ENCODE assay signal across 15 mouse cellular contexts in genomic region chr5:101937909-101938596, GRCm38 (mm10).
DNase-seq lines count a peak whose midpoint lies in the region; ATAC-seq and TF ChIP-seq lines count a peak whose summit lies in the region.
"Had no signal": no experiment of that assay in that cellular context is flagged by ENCODE, and none has a peak within 500 bp of the region (broad histone marks: within the 10 kb centered on the region; RNA-seq: fewer than 3 reads in every experiment).

No protein-coding gene starts in this region.

- WGBS in lung, postnatal 0 days: 53% methylated on average over 13 of the region's 13 CpGs
- WGBS in stomach, postnatal 0 days: 76% methylated on average over 13 of the region's 13 CpGs

- peak; percentile 60 for TF ChIP-seq EP300 in lung, postnatal 0 days (IDR thresholded peaks at IDR 0.05)
- TF ChIP-seq EP300 in stomach, postnatal 0 days (optimal IDR thresholded peaks at IDR 0.05): no peak

- TF ChIP-seq CTCF in lung, postnatal 0 days (IDR thresholded peaks at IDR 0.05): no peak
- no peak for TF ChIP-seq CTCF in stomach, postnatal 0 days (IDR thresholded peaks at IDR 0.05; ENCODE audit: low read depth)

- peak overlapping the region; percentile 35; the same call in 1 of the 2 replicates for H3K4me2 ChIP-seq in lung, postnatal 0 days (replicated peaks; ENCODE audit: low read depth, low read length)
- H3K4me2 ChIP-seq in stomach, postnatal 0 days (replicated peaks; ENCODE audit: low read depth): no peak overlapping the region
- H3K4me2 ChIP-seq: heart, embryonic 12.5 days; hindbrain, embryonic 13.5 days had no signal

- peaks cover 15% of the 10 kb centered on the region for H3K36me3 ChIP-seq in lung, postnatal 0 days (ENCODE audit: insufficient read depth, low read length)
- H3K36me3 ChIP-seq in stomach, postnatal 0 days (ENCODE audit: control insufficient read depth, insufficient read depth, low read length): peaks cover 29% of the 10 kb centered on the region

- peaks cover 13% of the 10 kb centered on the region for H3K4me1 ChIP-seq in lung, postnatal 0 days (ENCODE audit: insufficient read depth, low read depth, low read length)
- no peaks in the 10 kb centered on the region for H3K4me1 ChIP-seq in stomach, postnatal 0 days (replicated peaks; ENCODE audit: control insufficient read depth, insufficient read depth)
- H3K4me1 ChIP-seq: limb, embryonic 10.5 days had no signal

- ATAC-seq in CD4-positive, CD25-positive, alpha-beta regulatory T cell, adult 4 months: no peak
- ATAC-seq in lung, postnatal 0 days: peak; percentile 70
- no peak for ATAC-seq in stomach, postnatal 0 days (ENCODE audit: low FRiP score, low TSS enrichment)

- H3K9me3 ChIP-seq in lung, postnatal 0 days (ENCODE audit: low read length): no peaks in the 10 kb centered on the region
- H3K9me3 ChIP-seq in stomach, postnatal 0 days (ENCODE audit: control insufficient read depth, low read length): no peaks in the 10 kb centered on the region
- H3K9me3 ChIP-seq: heart, embryonic 12.5 days; hindbrain, embryonic 13.5 days; limb, embryonic 10.5 days; midbrain, embryonic 10.5 days had no signal

- DNase-seq in CD4-positive, CD25-positive, alpha-beta regulatory T cell, adult 2 months (ENCODE audit: low read depth, low spot score): peak; percentile 6
- DNase-seq in thymus, postnatal 0 days (ENCODE audit: low spot score): peak; percentile 55
- DNase-seq in thymus, postnatal 36 days: no peak
- DNase-seq in lung, postnatal 0 days (ENCODE audit: low spot score): peak; percentile 84
- DNase-seq in stomach, postnatal 0 days (ENCODE audit: low spot score): no peak
- no peak for DNase-seq in layer of hippocampus, postnatal 25 days (ENCODE audit: extremely low spot score in 1 of 2, low spot score in 1 of 2)
- DNase-seq in frontal cortex, postnatal 36 days (ENCODE audit: low spot score in 2 of 2): no peak
- DNase-seq: cerebellum, adult 11 months; right cerebral cortex, postnatal 4 days had no signal

- no peaks in the 10 kb centered on the region for H3K27me3 ChIP-seq in lung, postnatal 0 days (replicated peaks; ENCODE audit: insufficient read depth, low read length)
- no peaks in the 10 kb centered on the region for H3K27me3 ChIP-seq in stomach, postnatal 0 days (ENCODE audit: control insufficient read depth, insufficient read depth, low read length)
- H3K27me3 ChIP-seq: heart, embryonic 12.5 days; hindbrain, embryonic 13.5 days had no signal

- H3K27ac ChIP-seq in lung, postnatal 0 days (ENCODE audit: low read length): peak overlapping the region; percentile 66
- peak overlapping the region; percentile 24; the same call in 1 of the 2 replicates for H3K27ac ChIP-seq in stomach, postnatal 0 days (replicated peaks)
- H3K27ac ChIP-seq: hindbrain, embryonic 13.5 days; limb, embryonic 10.5 days; liver, embryonic 14.5 days; midbrain, embryonic 10.5 days had no signal

- 0 out of 2 replicates have a peak overlapping the region, but pooled peaks have one; percentile 8 for H3K9ac ChIP-seq in lung, postnatal 0 days (replicated peaks; ENCODE audit: low read depth)
- no peak overlapping the region for H3K9ac ChIP-seq in stomach, postnatal 0 days (ENCODE audit: low read length)
- H3K9ac ChIP-seq: heart, embryonic 12.5 days; hindbrain, embryonic 13.5 days; liver, embryonic 14.5 days had no signal

- H3K4me3 ChIP-seq in lung, postnatal 0 days (ENCODE audit: low read depth, low read length): no peak overlapping the region
- H3K4me3 ChIP-seq in stomach, postnatal 0 days (ENCODE audit: low read depth, low read length): no peak overlapping the region
- H3K4me3 ChIP-seq: heart, embryonic 12.5 days; hindbrain, embryonic 13.5 days; limb, embryonic 10.5 days; midbrain, embryonic 10.5 days had no signal

Comparison
In these comparisons a context has a peak if more than half of its experiments do, and no peak if none do; other contexts are left out.
1. DNase-seq: peak in CD4-positive, CD25-positive, alpha-beta regulatory T cell, adult 2 months (single experiment), thymus, postnatal 0 days (single experiment) and lung, postnatal 0 days (single experiment); none in thymus, postnatal 36 days (0 of 2), stomach, postnatal 0 days (single experiment), layer of hippocampus, postnatal 25 days (0 of 2) and frontal cortex, postnatal 36 days (0 of 2).